Mouse (Mus musculus): ENCODE results near the gene Olfr1311.
"Not testable (repeated sequence)": the region's sequence is repeated elsewhere in the genome, so short reads cannot be mapped to it uniquely, and the experiment has no call there.

Olfr1311 gene

GRCm38 (mm10) chr2:112024312-112024711, at the start of gene Olfr1311:
Gene Olfr1311 (minus strand): TSS chr2:112024412.
- no peak for DNase-seq

GRCm38 (mm10) chr2:112050138-112050537, 25.9 kb upstream of the Olfr1311 start, which contains the start of gene Olfr1312:
Gene Olfr1312 (minus strand): TSS chr2:112050238.
- DNase-seq = no peak

- DNase-seq = not testable (repeated sequence)
Observed at GRCm38 (mm10) chr2:112026971-112027370, 2.8 kb upstream of the Olfr1311 start.

GRCm38 (mm10) chr2:112014900-112015299, 9.3 kb downstream of the Olfr1311 start:
- no peak for DNase-seq

- DNase-seq = no peak
Observed at GRCm38 (mm10) chr2:112012608-112013007, 11.6 kb downstream of the Olfr1311 start, which contains the start of gene Olfr1310. Gene Olfr1310 (minus strand): TSS chr2:112012708.

GRCm38 (mm10) chr2:111990181-111990580, 34.0 kb downstream of the Olfr1311 start, which contains the start of gene Olfr1309:
Gene Olfr1309 (minus strand): TSS chr2:111990281.
- DNase-seq = no peak

All from lung, postnatal 36 days (tissue).